ENCODE assay signal across 8 mouse cellular contexts in the genomic region with DNA sequence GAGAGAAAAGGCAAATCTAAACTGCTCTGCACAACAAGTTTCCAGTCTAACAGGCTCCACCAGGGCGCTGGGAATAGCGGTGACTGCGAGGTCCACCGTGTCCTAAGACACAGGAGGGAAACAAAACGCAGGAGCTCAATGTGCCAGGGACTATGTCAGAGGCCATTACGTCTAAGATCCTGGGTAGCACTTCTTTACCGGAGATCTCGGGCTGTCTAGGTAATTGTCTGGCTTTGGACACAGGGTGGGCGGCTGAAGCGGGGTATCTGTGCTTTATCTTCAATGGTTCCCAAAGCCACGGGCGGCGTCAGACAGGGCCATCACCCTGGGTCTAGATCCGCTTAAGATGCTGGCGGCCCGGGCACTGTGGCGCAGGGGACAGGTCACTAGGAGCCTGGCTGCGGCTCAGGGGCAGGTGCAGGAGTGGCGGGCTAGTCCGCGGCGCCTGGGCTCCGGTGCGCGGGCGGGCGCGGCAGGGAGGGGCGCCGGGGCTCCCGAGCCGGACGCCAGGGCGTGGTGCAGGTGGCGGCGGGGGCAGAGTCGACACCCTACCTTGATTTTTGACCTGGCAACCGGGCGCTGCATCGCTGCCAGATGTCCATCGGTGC. TPM values are rescaled to one million over a fixed set of nuclear protein-coding genes. Genes with fewer than 3 reads are reported as not detected.
DNase-seq lines count a peak whose midpoint lies in the region; ATAC-seq and TF ChIP-seq lines count a peak whose summit lies in the region.

No protein-coding gene starts in this region.

- under 1% methylated on average over 39 of the region's 41 CpGs for WGBS in heart, postnatal 0 days
- WGBS in liver, embryonic 13.5 days (ENCODE audit: insufficient replicate concordance): under 1% methylated on average over 41 of the region's 41 CpGs
- WGBS in neural tube, embryonic 14.5 days: under 1% methylated on average over 41 of the region's 41 CpGs

- DNase-seq in kidney, adult 9 months: peak; percentile 31
- DNase-seq in kidney, adult 11 months: no peak
- no peak for DNase-seq in heart, postnatal 0 days (ENCODE audit: low spot score)
- DNase-seq in liver, embryonic 13.5 days: no peak
- DNase-seq in layer of hippocampus, adult 9-10 months (ENCODE audit: low spot score): no peak
- DNase-seq in layer of hippocampus, adult 8-10 months (ENCODE audit: low spot score in 2 of 2): no peak

- H3K9ac ChIP-seq in heart, postnatal 0 days (replicated peaks; ENCODE audit: low read depth, low read length): peak overlapping the region; percentile 39
- no peak overlapping the region for H3K9ac ChIP-seq in liver, embryonic 13.5 days
- H3K9ac ChIP-seq in neural tube, embryonic 14.5 days (replicated peaks; ENCODE audit: low read depth, low read length): peak overlapping the region; percentile 37

- TF ChIP-seq CTCF in heart, postnatal 0 days (IDR thresholded peaks at IDR 0.05; ENCODE audit: low read depth): no peak

- H3K4me2 ChIP-seq in heart, postnatal 0 days (ENCODE audit: low read depth, low read length): peak overlapping the region; percentile 96
- H3K4me2 ChIP-seq in liver, embryonic 13.5 days: peak overlapping the region; percentile 70
- peak overlapping the region; percentile 92 for H3K4me2 ChIP-seq in neural tube, embryonic 14.5 days (ENCODE audit: low read depth, low read length)

- H3K4me1 ChIP-seq in brown adipose tissue, adult 24 weeks (ENCODE audit: control insufficient read depth, insufficient read depth, insufficient read length, low read length): no peaks in the 10 kb centered on the region; the same call in 1 of the 2 replicates
- H3K4me1 ChIP-seq in heart, postnatal 0 days (ENCODE audit: control insufficient read depth, insufficient read depth): peaks cover 21% of the 10 kb centered on the region
- peaks cover 21% of the 10 kb centered on the region for H3K4me1 ChIP-seq in liver, embryonic 13.5 days (replicated peaks)
- peaks cover 15% of the 10 kb centered on the region for H3K4me1 ChIP-seq in neural tube, embryonic 14.5 days (ENCODE audit: control insufficient read depth, insufficient read depth, low read length)

- no peaks in the 10 kb centered on the region for H3K36me3 ChIP-seq in heart, postnatal 0 days (replicated peaks; ENCODE audit: control insufficient read depth, insufficient read depth, low read length)
- no peaks in the 10 kb centered on the region for H3K36me3 ChIP-seq in liver, embryonic 13.5 days
- no peaks in the 10 kb centered on the region for H3K36me3 ChIP-seq in neural tube, embryonic 14.5 days (ENCODE audit: control insufficient read depth, insufficient read depth, low read length)

- ATAC-seq in heart, postnatal 0 days (ENCODE audit: insufficient read depth, low read depth): peak; percentile 19; the same call in 1 of the 2 replicates
- no peak for ATAC-seq in liver, embryonic 13.5 days (ENCODE audit: low read depth)
- peak; percentile 21; the same call in 1 of the 2 replicates for ATAC-seq in neural tube, embryonic 14.5 days (ENCODE audit: low read depth)

- TF ChIP-seq EP300 in heart, postnatal 0 days (IDR thresholded peaks at IDR 0.05; ENCODE audit: low read depth): no peak

- peak overlapping the region; percentile 59 for H3K4me3 ChIP-seq in brown adipose tissue, adult 24 weeks (ENCODE audit: insufficient read depth, low read depth, low read length)
- H3K4me3 ChIP-seq in heart, postnatal 0 days (ENCODE audit: low read depth, low read length): peak overlapping the region; percentile 63
- H3K4me3 ChIP-seq in liver, embryonic 13.5 days (replicated peaks): peak overlapping the region; percentile 52
- peak overlapping the region; percentile 50 for H3K4me3 ChIP-seq in neural tube, embryonic 14.5 days (ENCODE audit: low read depth, low read length)

- H3K9me3 ChIP-seq in heart, postnatal 0 days (replicated peaks; ENCODE audit: control insufficient read depth, low read length): no peaks in the 10 kb centered on the region
- no peaks in the 10 kb centered on the region for H3K9me3 ChIP-seq in liver, embryonic 13.5 days (replicated peaks)
- H3K9me3 ChIP-seq in neural tube, embryonic 14.5 days (ENCODE audit: control insufficient read depth, low read length): no peaks in the 10 kb centered on the region

- H3K27me3 ChIP-seq in heart, postnatal 0 days (ENCODE audit: control insufficient read depth, insufficient read depth, low read length): peaks cover 75% of the 10 kb centered on the region
- peaks cover 88% of the 10 kb centered on the region for H3K27me3 ChIP-seq in liver, embryonic 13.5 days
- H3K27me3 ChIP-seq in neural tube, embryonic 14.5 days (ENCODE audit: control insufficient read depth, insufficient read depth, low read length): peaks cover 30% of the 10 kb centered on the region

- no peak overlapping the region for H3K27ac ChIP-seq in brown adipose tissue, adult 24 weeks (replicated peaks; ENCODE audit: low read depth, low read length)
- H3K27ac ChIP-seq in heart, postnatal 0 days (ENCODE audit: low read depth): no peak overlapping the region
- H3K27ac ChIP-seq in liver, embryonic 13.5 days: no peak overlapping the region
- H3K27ac ChIP-seq in neural tube, embryonic 14.5 days (ENCODE audit: low read depth, low read length): no peak overlapping the region

RNA-seq across cellular contexts. Expression of gene Ovol2, which starts 1.5 kb away (rescaled TPM):
- not detected in 2 replicates for polyA plus RNA-seq in brown adipose tissue, adult 24 weeks (2012; ENCODE audit: insufficient read depth, insufficient read length, missing spikeins)
- total RNA-seq in heart, postnatal 0 days (2014; rRNA removed; ENCODE audit: low replicate concordance): not detected in 2 replicates
- polyA plus RNA-seq in heart, postnatal 0 days (2015; fragmentation: Nextera tagmentation; extraction: Ambion mirVana): not detected in 2 replicates
- not detected in 2 replicates for polyA plus RNA-seq in liver, embryonic 13.5 days (2015; fragmentation: Nextera tagmentation; extraction: Ambion mirVana)
- 0.35 TPM in 1 of 2 replicates, not detected in the other for polyA plus RNA-seq in neural tube, embryonic 14.5 days (2014; fragmentation: Nextera tagmentation; extraction: Ambion mirVana)
- 1 to 10 TPM; 1.7 to 3.3 (median 2.3) TPM for total RNA-seq in layer of hippocampus, adult 8-10 months (2022)

RNA-seq across cellular contexts. Expression of gene Kat14, which starts 38.3 kb away (rescaled TPM):
- 9.9 and 17.2 TPM in 2 replicates for polyA plus RNA-seq in brown adipose tissue, adult 24 weeks (2012; ENCODE audit: insufficient read depth, insufficient read length, missing spikeins)
- 13.6 and 25.0 TPM in 2 replicates for total RNA-seq in heart, postnatal 0 days (2014; rRNA removed; ENCODE audit: low replicate concordance)
- polyA plus RNA-seq in heart, postnatal 0 days (2015; fragmentation: Nextera tagmentation; extraction: Ambion mirVana): 17.9 and 20.2 TPM in 2 replicates
- 20.7 and 21.1 TPM in 2 replicates for polyA plus RNA-seq in liver, embryonic 13.5 days (2015; fragmentation: Nextera tagmentation; extraction: Ambion mirVana)
- 21.5 and 27.4 TPM in 2 replicates for polyA plus RNA-seq in neural tube, embryonic 14.5 days (2014; fragmentation: Nextera tagmentation; extraction: Ambion mirVana)
- total RNA-seq in layer of hippocampus, adult 8-10 months (2022): 10 to 100 TPM; 32.0 to 33.9 (median 32.8) TPM

RNA-seq across cellular contexts. Expression of gene Pet117, which starts 38.3 kb away (rescaled TPM):
- polyA plus RNA-seq in brown adipose tissue, adult 24 weeks (2012; ENCODE audit: insufficient read depth, insufficient read length, missing spikeins): 3.4 and 6.3 TPM in 2 replicates
- total RNA-seq in heart, postnatal 0 days (2014; rRNA removed; ENCODE audit: low replicate concordance): not detected in 2 replicates
- 2.9 and 3.2 TPM in 2 replicates for polyA plus RNA-seq in heart, postnatal 0 days (2015; fragmentation: Nextera tagmentation; extraction: Ambion mirVana)
- 2.8 and 4.4 TPM in 2 replicates for polyA plus RNA-seq in liver, embryonic 13.5 days (2015; fragmentation: Nextera tagmentation; extraction: Ambion mirVana)
- polyA plus RNA-seq in neural tube, embryonic 14.5 days (2014; fragmentation: Nextera tagmentation; extraction: Ambion mirVana): not detected in 2 replicates
- total RNA-seq in layer of hippocampus, adult 8-10 months (2022): 10 to 100 TPM in 2 of 4 experiments, 1 to 10 TPM in 2; 6.6 to 12.0 (median 10.4) TPM

RNA-seq across cellular contexts. Expression of gene Snx5, which starts 59.8 kb away (rescaled TPM):
- 65.6 and 89.1 TPM in 2 replicates for polyA plus RNA-seq in brown adipose tissue, adult 24 weeks (2012; ENCODE audit: insufficient read depth, insufficient read length, missing spikeins)
- 80.2 and 146 TPM in 2 replicates for total RNA-seq in heart, postnatal 0 days (2014; rRNA removed; ENCODE audit: low replicate concordance)
- polyA plus RNA-seq in heart, postnatal 0 days (2015; fragmentation: Nextera tagmentation; extraction: Ambion mirVana): 55.7 and 65.6 TPM in 2 replicates
- 83.9 and 94.8 TPM in 2 replicates for polyA plus RNA-seq in liver, embryonic 13.5 days (2015; fragmentation: Nextera tagmentation; extraction: Ambion mirVana)
- polyA plus RNA-seq in neural tube, embryonic 14.5 days (2014; fragmentation: Nextera tagmentation; extraction: Ambion mirVana): 79.1 and 86.8 TPM in 2 replicates
- total RNA-seq in layer of hippocampus, adult 8-10 months (2022): 10 to 100 TPM; 70.8 to 85.4 (median 76.0) TPM

RNA-seq across cellular contexts. Expression of gene Mgme1, which starts 60.0 kb away (rescaled TPM):
- polyA plus RNA-seq in brown adipose tissue, adult 24 weeks (2012; ENCODE audit: insufficient read depth, insufficient read length, missing spikeins): 21.4 and 26.4 TPM in 2 replicates
- 7.5 and 11.1 TPM in 2 replicates for total RNA-seq in heart, postnatal 0 days (2014; rRNA removed; ENCODE audit: low replicate concordance)
- polyA plus RNA-seq in heart, postnatal 0 days (2015; fragmentation: Nextera tagmentation; extraction: Ambion mirVana): 12.6 and 14.6 TPM in 2 replicates
- polyA plus RNA-seq in liver, embryonic 13.5 days (2015; fragmentation: Nextera tagmentation; extraction: Ambion mirVana): 14.0 and 14.3 TPM in 2 replicates
- 11.3 and 11.8 TPM in 2 replicates for polyA plus RNA-seq in neural tube, embryonic 14.5 days (2014; fragmentation: Nextera tagmentation; extraction: Ambion mirVana)
- total RNA-seq in layer of hippocampus, adult 8-10 months (2022): 1 to 10 TPM; 4.7 to 6.8 (median 5.5) TPM
